Mouse (Mus musculus) myocyte (in vitro differentiated cells): Measurements from ENCODE around the gene Ccdc144b.

ENCODE experiments used
- CEBPB ChIP-seq: IDR thresholded peaks from 2 replicates; pipeline ENCODE4 v1.6.1; 2011; ENCODE audit warnings: mild to moderate bottlenecking, moderate library complexity; ENCODE audit not compliant: poor library complexity, insufficient read depth, severe bottlenecking
- E2F4 ChIP-seq: IDR thresholded peaks from one replicate; pipeline ENCODE4 v1.6.1; 2011; ENCODE audit warnings: mild to moderate bottlenecking, control low read depth, moderate library complexity; ENCODE audit not compliant: insufficient read depth
- MAX ChIP-seq: IDR thresholded peaks from one replicate; pipeline ENCODE4 v1.6.1; 2011; ENCODE audit warnings: low read depth, mild to moderate bottlenecking, control low read depth
- MYOD1 ChIP-seq, 3 experiments: IDR thresholded peaks; one replicate each; pipeline ENCODE4 v1.6.1; 2011; ENCODE audit warnings: control low read depth in 2 of 3, low read depth in 2 of 3, mild to moderate bottlenecking in 2 of 3, moderate library complexity in 1 of 3; ENCODE audit not compliant: insufficient read length in 2 of 3, control insufficient read depth in 1 of 3
- POLR2A ChIP-seq: IDR thresholded peaks from one replicate; pipeline ENCODE4 v1.6.1; 2011; ENCODE audit warnings: low read depth, mild to moderate bottlenecking, control low read depth, moderate library complexity; ENCODE audit not compliant: insufficient read length
- POLR2AphosphoS2 ChIP-seq: IDR thresholded peaks from one replicate; pipeline ENCODE4 v1.6.1; 2011; ENCODE audit warnings: low read depth, control low read depth; ENCODE audit not compliant: insufficient read length
- REST ChIP-seq: IDR thresholded peaks from one replicate; pipeline ENCODE4 v1.6.1; 2011; ENCODE audit warnings: mild to moderate bottlenecking, control low read depth, moderate library complexity; ENCODE audit not compliant: insufficient read depth, insufficient read length
- SRF ChIP-seq: IDR thresholded peaks from one replicate; pipeline ENCODE4 v1.6.1; 2011; ENCODE audit warnings: low read depth; ENCODE audit not compliant: control insufficient read depth, insufficient read length
- TCF12 ChIP-seq: IDR thresholded peaks from one replicate; pipeline ENCODE4 v1.6.1; 2011; ENCODE audit warnings: mild to moderate bottlenecking, control low read depth; ENCODE audit not compliant: poor library complexity, insufficient read depth, severe bottlenecking
- TCF3 ChIP-seq: IDR thresholded peaks from one replicate; pipeline ENCODE4 v1.6.1; 2011; ENCODE audit warnings: low read depth, control low read depth; ENCODE audit not compliant: insufficient read length
- USF1 ChIP-seq: IDR thresholded peaks from one replicate; pipeline ENCODE4 v1.6.1; 2011; ENCODE audit warnings: low read depth, mild to moderate bottlenecking, control low read depth, moderate library complexity

DNA sequence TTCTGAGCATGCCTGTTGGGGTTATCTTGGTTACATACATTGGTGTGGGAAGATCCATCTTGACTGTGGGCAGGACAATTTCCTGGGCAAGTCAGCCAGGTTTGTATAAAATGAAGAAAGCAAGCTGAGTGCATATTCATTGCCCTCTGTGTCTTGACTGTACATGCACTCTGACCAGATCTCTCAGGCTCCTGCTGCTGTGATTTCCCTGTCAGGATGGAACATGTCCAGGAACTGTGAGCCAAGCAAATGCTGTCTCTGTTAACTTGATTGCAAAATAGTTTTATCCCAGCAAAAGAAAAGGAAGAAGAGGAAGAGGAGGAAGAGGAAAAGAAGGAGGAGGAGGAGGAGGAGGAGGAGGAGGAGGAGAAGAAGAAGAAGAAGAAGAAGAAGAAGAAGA lies 8.8 kb downstream of the Ccdc144b start:
- TF ChIP-seq POLR2A, result no peak
- no peak for TF ChIP-seq CEBPB
- TF ChIP-seq POLR2AphosphoS2, result no peak
- no peak for TF ChIP-seq MYOD1 (IDR thresholded peaks at IDR 0.05; ENCODE audit: control insufficient read depth in 1 of 3, insufficient read length in 2 of 3, low read depth in 2 of 3)
- no peak for TF ChIP-seq MAX
- TF ChIP-seq TCF3, result no peak
- no peak for TF ChIP-seq REST
- TF ChIP-seq SRF, result no peak
- no peak for TF ChIP-seq TCF12
- TF ChIP-seq E2F4, result no peak
- TF ChIP-seq USF1, result no peak
